Mouse (Mus musculus) limb, embryonic 10.5 days (tissue): ENCODE results near the gene Tent4a. TPM values are rescaled to one million over a fixed set of nuclear protein-coding genes. Genes with fewer than 3 reads are reported as not detected.
"Not testable (repeated sequence)": the region's sequence is repeated elsewhere in the genome, so short reads cannot be mapped to it uniquely, and the experiment has no call there.

Source experiments
- DNase-seq: peaks from one replicate; pipeline ENCODE4 v3.0.0-alpha.2; 2017; ENCODE audit warnings: low spot score
- H3K27ac ChIP-seq: fragments of 300-500 bp; sonication (generic); 2 replicates; pipeline ENCODE4 v1.5.1; 2016; ENCODE audit warnings: mild to moderate bottlenecking
- H3K27me3 ChIP-seq: fragments of 300-500 bp; sonication (generic); 2 replicates; pipeline ENCODE4 v1.6.1; 2016; ENCODE audit warnings: low read depth, mild to moderate bottlenecking; ENCODE audit not compliant: poor library complexity, severe bottlenecking
- H3K36me3 ChIP-seq: fragments of 300-500 bp; sonication (generic); 2 replicates; pipeline ENCODE4 v1.6.1; 2016; ENCODE audit warnings: mild to moderate bottlenecking, moderate library complexity
- H3K4me1 ChIP-seq: fragments of 300-500 bp; sonication (generic); 2 replicates; pipeline ENCODE4 v1.6.1; 2016
- H3K4me3 ChIP-seq: fragments of 300-500 bp; sonication (generic); 2 replicates; pipeline ENCODE4 v1.5.1; 2016; ENCODE audit warnings: mild to moderate bottlenecking, moderate library complexity
- H3K9me3 ChIP-seq: fragments of 300-500 bp; sonication (generic); replicated peaks from 2 replicates; pipeline ENCODE4 v1.6.1; 2016; ENCODE audit warnings: mild to moderate bottlenecking
- WGBS: fragments of 180-500 bp; shearing (Covaris S2); methylation state at CpG from one replicate; pipeline ENCODE4 v1.1.7; 2016; 5-methylcytosine and 5-hydroxymethylcytosine counted together
- polyA plus RNA-seq: library from polyadenylated mRNA; unstranded; fragments of >200 nt; fragmentation: Nextera tagmentation; extraction: Ambion mirVana; gene quantifications from 2 replicates; pipeline ENCODE4 v1.2.1, GENCODE M21; 2016

Gene Tent4a
- polyA plus RNA-seq, result 6.0 TPM in 2 replicates

GRCm38 (mm10) chr13:69534334-69534653 lies at the start of gene Tent4a:
Gene Tent4a, minus strand, starts transcription at chr13:69534617.
- DNase-seq, result no peak
- WGBS, result 8% methylated on average over 31 of the region's 57 CpGs
- H3K9me3 ChIP-seq, result no peaks in the 10 kb centered on the region
- no peaks in the 10 kb centered on the region for H3K27me3 ChIP-seq
- peaks cover 17% of the 10 kb centered on the region for H3K36me3 ChIP-seq
- peaks cover 55% of the 10 kb centered on the region for H3K4me1 ChIP-seq
- H3K27ac ChIP-seq, result peak within 1 kb of the TSS; percentile 98
- peak within 1 kb of the TSS; percentile 88 for H3K4me3 ChIP-seq

DNA sequence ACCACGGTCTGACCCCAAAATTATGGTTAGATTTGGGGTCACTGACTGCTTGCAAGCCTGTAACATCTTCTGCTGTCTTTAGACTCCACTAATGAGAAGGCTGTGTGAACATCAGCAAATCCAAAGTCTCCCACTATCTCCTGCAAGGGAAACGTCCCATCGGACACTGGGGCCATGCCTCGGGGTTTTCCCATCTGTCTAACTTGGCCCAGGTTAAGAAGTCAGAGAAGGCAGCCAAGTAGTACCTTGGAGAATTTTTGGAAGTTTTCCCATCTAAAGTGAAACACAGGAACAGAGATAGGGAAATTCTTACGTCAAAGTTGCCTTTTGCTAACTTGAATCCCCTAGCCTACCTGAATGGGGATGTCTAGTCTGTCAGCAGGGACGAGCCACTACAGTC lies 49.2 kb upstream of the Tent4a start:
- DNase-seq, result no peak
- no peak overlapping the region for H3K27ac ChIP-seq
- no peaks in the 10 kb centered on the region for H3K9me3 ChIP-seq
- H3K4me1 ChIP-seq, result 0 out of 2 replicates have a peak, but pooled peaks cover 3% of the 10 kb centered on the region
- H3K27me3 ChIP-seq, result no peaks in the 10 kb centered on the region
- 87% methylated on average over 6 of the region's 6 CpGs for WGBS
- no peak overlapping the region for H3K4me3 ChIP-seq
- H3K36me3 ChIP-seq, result no peaks in the 10 kb centered on the region

- Histone ChIP-seq H3K27me3 (no peaks in the 10 kb centered on the region), H3K4me1 (0 out of 2 replicates have a peak, but pooled peaks cover 3% of the 10 kb centered on the region), H3K36me3 (no peaks in the 10 kb centered on the region), H3K9me3 (no peaks in the 10 kb centered on the region), H3K27ac (no peak overlapping the region), H3K4me3 (no peak overlapping the region)
- DNase-seq, result no peak
- 90% methylated on average over 6 of the region's 6 CpGs for whole genome bisulfite sequencing
These were observed 48.0 kb upstream of the Tent4a start for GRCm38 (mm10) chr13:69582411-69582810.

DNA sequence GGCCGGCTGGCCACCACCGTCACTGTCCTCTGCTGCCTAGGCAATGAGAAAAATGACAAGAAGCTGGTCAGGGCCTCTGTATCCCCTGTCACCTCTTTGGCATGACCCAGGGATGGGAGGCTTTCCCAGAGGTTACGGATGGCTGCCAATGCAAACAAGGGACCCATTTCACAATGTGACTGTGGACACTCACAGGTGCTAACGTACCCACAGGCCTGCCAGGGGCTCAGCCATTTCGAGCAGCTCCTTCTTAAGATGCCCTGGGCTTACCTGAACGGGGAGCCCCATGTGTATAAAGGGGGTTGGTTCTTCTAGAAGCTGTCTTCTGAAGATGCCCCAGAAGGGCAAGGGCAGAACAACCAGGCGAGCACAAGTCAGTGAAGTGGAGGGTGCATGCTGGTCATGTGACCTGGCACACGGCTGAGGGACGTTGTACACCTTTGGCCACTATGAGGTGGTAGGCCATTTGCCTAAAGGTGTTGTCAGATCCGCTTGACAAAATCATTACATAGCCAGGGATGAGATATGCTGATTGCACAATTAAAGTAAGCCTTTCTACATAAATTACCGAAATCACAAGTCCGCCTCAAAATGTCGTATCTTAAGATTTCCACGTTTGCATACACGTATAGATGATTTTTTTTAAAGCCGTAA lies 42.9 kb upstream of the Tent4a start:
- Histone ChIP-seq H3K27me3 (no peaks in the 10 kb centered on the region), H3K4me3 (no peak overlapping the region), H3K36me3 (no peaks in the 10 kb centered on the region), H3K9me3 (no peaks in the 10 kb centered on the region), H3K27ac (no peak overlapping the region), H3K4me1 (no peaks in the 10 kb centered on the region)
- DNase-seq, result no peak
- WGBS, result 94% methylated on average over 16 of the region's 16 CpGs

GRCm38 (mm10) chr13:69576676-69577075 lies 42.3 kb upstream of the Tent4a start:
- WGBS, result 68% methylated on average over 11 of the region's 11 CpGs

DNA sequence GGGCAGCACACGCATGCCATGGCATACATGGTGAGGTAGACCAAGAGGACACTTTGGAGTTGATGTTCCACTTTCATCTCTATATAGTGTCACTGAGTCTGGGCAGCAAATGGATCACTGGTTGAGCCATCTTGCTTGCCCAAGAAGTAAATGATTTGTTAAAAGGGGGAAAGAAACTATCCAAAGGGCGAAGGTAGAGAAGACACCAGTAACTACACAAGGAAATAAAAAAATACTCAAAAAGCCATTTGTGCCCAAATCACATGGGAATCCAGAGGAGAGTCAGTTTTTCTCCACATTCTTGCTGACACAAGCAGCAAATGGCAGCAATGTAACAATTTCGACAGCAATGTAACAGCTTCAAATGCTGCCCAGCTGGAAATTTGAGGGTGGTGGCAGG lies 38.2 kb upstream of the Tent4a start:
- no peak overlapping the region for H3K4me3 ChIP-seq
- H3K27me3 ChIP-seq, result no peaks in the 10 kb centered on the region
- no peaks in the 10 kb centered on the region for H3K36me3 ChIP-seq
- no peaks in the 10 kb centered on the region for H3K4me1 ChIP-seq
- DNase-seq, result no peak
- H3K27ac ChIP-seq, result no peak overlapping the region
- H3K9me3 ChIP-seq, result no peaks in the 10 kb centered on the region
- 95% methylated on average over 3 of the region's 3 CpGs for WGBS

More at GRCm38 (mm10) chr13:69576676-69577075, 42.3 kb upstream of the Tent4a start:
- H3K36me3 ChIP-seq, result no peaks in the 10 kb centered on the region
- no peaks in the 10 kb centered on the region for H3K27me3 ChIP-seq
- no peaks in the 10 kb centered on the region for H3K9me3 ChIP-seq
- H3K4me3 ChIP-seq, result no peak overlapping the region
- DNase-seq, result no peak
- H3K4me1 ChIP-seq, result no peaks in the 10 kb centered on the region
- H3K27ac ChIP-seq, result no peak overlapping the region

DNA sequence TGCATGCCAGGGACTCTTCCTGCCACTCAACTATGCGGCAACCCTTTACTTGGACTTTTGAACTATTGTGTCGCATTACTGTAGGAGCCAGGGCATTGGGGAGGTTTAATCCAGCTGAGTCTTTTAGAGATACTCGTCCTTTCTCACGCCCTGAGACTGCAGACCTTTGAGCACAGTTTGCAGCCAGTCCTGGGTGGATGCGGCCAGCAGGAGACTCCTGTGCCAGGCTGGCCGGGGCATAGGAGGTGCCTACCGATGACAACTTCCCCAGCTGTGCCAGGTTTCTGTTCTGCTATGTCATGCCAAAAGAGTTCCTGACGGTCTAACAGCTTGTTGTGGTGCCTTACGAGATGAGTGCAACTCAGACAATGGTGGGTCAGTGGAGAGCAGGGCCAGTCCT lies 34.8 kb upstream of the Tent4a start:
- Histone ChIP-seq H3K4me1 (no peaks in the 10 kb centered on the region), H3K27ac (no peak overlapping the region), H3K9me3 (no peaks in the 10 kb centered on the region), H3K4me3 (no peak overlapping the region), H3K36me3 (no peaks in the 10 kb centered on the region), H3K27me3 (no peaks in the 10 kb centered on the region)
- no peak for DNase-seq
- 90% methylated on average over 9 of the region's 9 CpGs for WGBS

DNA sequence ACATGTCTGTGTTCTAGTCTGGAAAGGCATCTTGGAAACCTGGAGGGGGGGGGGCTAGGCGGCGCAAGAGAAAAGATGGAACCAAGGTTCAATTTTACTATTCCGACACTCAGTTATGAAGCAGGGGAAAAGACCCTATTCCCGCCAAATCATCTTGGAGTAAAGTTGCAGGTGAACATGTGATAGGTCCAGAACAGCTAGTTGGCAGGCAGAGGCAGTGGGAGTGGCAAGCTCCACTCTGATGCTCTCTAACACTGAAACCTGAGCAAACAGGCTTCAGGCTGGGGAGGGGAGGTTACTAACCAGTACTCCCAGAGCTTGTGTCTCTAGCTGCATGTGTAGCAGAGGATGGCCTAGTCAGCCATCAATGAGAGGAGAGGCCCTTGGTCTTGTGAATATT lies 31.0 kb upstream of the Tent4a start:
- WGBS, result 90% methylated on average over 4 of the region's 4 CpGs
- not testable (repeated sequence) for H3K27ac ChIP-seq, DNase-seq, H3K36me3 ChIP-seq, H3K9me3 ChIP-seq, H3K4me1 ChIP-seq, H3K4me3 ChIP-seq, H3K27me3 ChIP-seq

- no peaks in the 10 kb centered on the region for H3K36me3 ChIP-seq
- H3K27ac ChIP-seq, result no peak overlapping the region
- no peaks in the 10 kb centered on the region for H3K27me3 ChIP-seq
- peaks cover 7% of the 10 kb centered on the region; the same call in 1 of the 2 replicates for H3K4me1 ChIP-seq
- no peak for DNase-seq
- H3K4me3 ChIP-seq, result no peak overlapping the region
- H3K9me3 ChIP-seq, result no peaks in the 10 kb centered on the region
These were observed 30.2 kb upstream of the Tent4a start for GRCm38 (mm10) chr13:69564573-69564972.

DNA sequence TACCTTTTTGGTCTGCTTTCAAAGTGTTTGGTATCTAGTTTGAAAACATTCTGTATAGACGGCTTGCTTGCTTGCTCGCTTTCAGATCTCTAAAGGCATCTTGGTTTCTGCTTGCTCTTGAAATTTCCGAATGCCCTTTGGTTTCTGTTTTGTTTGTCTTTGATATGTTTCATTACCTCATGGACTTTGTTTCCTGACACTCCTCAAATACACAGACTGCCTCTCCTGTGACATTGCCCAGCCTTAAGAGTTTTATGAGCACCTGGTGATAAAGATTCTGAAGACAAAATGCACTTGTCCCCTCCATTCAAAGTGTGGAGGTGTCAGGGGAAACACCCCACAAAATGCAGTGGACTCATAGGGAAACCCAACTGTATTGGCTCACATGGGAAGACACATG lies 29.5 kb upstream of the Tent4a start:
- H3K27me3 ChIP-seq, result no peaks in the 10 kb centered on the region

DNA sequence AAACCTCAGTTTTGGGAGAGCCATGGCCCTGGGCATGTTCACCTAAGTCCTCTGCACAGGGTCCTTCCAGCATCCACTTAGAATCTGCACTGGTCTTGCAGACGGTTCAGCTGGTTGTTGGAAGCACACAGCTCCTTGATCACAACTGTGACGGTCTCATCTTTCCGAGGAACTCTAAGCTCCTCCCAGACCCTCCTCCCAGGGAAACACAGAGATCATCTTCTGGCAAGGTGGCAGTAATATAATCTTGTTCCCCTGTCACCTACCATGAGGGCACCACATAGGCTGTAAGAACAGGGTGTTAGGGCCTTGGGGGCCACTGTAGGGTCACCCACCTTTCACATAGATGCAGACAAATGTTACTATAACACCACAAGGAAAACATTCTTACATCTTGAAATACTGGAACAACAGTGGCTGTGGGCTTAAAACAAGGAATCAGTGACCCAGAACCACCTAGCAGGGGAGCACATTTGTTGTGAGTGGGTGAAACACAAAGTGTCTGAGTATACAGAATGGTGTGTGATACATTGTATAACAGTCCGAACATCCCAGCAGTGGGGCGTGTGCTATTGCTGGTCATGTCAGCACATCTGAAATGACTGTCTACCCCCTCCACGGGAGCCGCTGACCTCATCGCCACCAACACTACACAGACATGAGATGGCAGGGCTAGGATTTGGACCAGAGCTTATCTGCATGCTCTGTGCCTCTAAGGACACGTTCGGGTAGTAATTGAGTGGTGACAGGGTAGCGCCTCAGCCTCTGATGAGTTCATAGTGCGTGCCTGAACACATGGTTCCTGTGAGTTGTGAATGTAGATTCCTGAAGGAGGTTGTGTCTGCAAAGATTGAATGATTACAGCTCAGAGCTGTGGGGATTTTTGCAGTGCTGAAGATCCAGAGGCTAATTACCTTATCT lies 28.5 kb upstream of the Tent4a start:
- no peak overlapping the region for H3K27ac ChIP-seq
- H3K36me3 ChIP-seq, result no peaks in the 10 kb centered on the region
- H3K4me1 ChIP-seq, result peaks cover 7% of the 10 kb centered on the region; the same call in 1 of the 2 replicates
- 75% methylated on average over 12 of the region's 12 CpGs for WGBS
- no peak for DNase-seq
- H3K9me3 ChIP-seq, result no peaks in the 10 kb centered on the region
- no peak overlapping the region for H3K4me3 ChIP-seq
- H3K27me3 ChIP-seq, result no peaks in the 10 kb centered on the region

More for the DNA sequence above, 29.5 kb upstream of the Tent4a start:
- H3K4me3 ChIP-seq, result no peak overlapping the region
- no peak overlapping the region for H3K27ac ChIP-seq
- no peaks in the 10 kb centered on the region for H3K9me3 ChIP-seq
- no peaks in the 10 kb centered on the region for H3K36me3 ChIP-seq
- no peak for DNase-seq
- H3K4me1 ChIP-seq, result peaks cover 7% of the 10 kb centered on the region; the same call in 1 of the 2 replicates
- WGBS, result 78% methylated on average over 3 of the region's 3 CpGs

DNA sequence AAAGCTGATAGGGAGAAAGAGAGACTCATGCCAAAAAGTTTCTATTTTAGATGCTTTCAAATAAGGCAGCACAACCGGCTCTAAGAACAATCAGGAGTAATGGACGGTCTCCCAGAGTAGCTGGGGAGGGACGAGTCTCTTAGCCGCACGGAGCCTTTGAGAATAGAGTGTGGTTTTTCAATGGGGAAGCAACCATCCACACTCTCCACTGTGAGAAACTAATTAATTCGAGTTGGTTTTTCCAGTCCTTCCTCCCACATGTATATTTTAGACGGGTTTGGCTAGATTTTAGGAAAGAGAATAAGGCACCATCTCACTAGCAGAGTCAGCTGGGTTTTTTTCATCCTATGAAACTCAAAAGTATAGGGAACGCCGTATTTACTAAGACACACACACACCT lies 27.6 kb upstream of the Tent4a start:
- H3K4me1 ChIP-seq, result peaks cover 7% of the 10 kb centered on the region; the same call in 1 of the 2 replicates
- H3K27me3 ChIP-seq, result no peaks in the 10 kb centered on the region
- no peak for DNase-seq
- no peak overlapping the region for H3K27ac ChIP-seq
- WGBS, result 86% methylated on average over 9 of the region's 9 CpGs
- no peaks in the 10 kb centered on the region for H3K9me3 ChIP-seq
- no peaks in the 10 kb centered on the region for H3K36me3 ChIP-seq
- H3K4me3 ChIP-seq, result no peak overlapping the region

- Histone ChIP-seq H3K9me3 (no peaks in the 10 kb centered on the region), H3K4me3 (no peak overlapping the region), H3K27ac (no peak overlapping the region), H3K36me3 (no peaks in the 10 kb centered on the region), H3K27me3 (no peaks in the 10 kb centered on the region), H3K4me1 (peaks cover 7% of the 10 kb centered on the region; the same call in 1 of the 2 replicates)
- WGBS, result 75% methylated on average over 13 of the region's 13 CpGs
- no peak for DNase-seq
These were observed 25.0 kb upstream of the Tent4a start for GRCm38 (mm10) chr13:69559291-69559961.
